Mouse (Mus musculus): ENCODE data around the gene Hscb. TPM values are rescaled to one million over a fixed set of nuclear protein-coding genes. Genes with fewer than 3 reads are reported as not detected.

Hscb gene
- polyA plus RNA-seq, 1 experiment: 31.3 TPM

DNA sequence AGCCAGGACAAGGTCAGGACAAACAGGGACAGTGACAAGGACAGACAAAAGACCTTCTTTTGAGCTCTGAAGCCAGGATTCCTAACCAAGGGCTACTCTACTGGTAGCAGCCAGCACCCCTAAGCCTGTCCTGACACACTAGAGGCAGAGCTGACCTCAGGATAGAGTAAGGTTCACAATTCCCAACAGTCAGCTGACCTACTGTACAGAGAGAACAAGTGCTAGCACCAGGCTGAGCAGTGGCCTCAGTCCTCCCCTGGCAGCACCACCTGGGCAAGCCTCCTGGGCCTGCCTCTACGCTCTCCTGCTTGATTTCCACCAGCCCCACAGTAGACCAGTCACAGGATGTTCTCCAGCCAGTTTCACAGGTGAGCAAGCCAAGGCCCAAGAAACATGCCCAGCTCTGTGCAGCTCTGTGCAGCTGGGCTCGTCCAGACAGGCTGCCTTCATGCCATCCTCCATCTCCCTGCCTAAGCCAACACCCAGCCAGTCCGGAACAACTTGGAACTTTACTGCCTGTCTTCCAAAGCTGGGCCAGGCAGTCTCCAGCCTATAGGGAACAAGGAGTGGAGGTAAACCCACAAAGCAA lies 38.4 kb downstream of the Hscb start:
- no peak overlapping the region for H3K4me3 ChIP-seq (ENCODE audit: insufficient read depth, low read depth, low read length)
- DNase-seq: peak; percentile 54
- H3K27me3 ChIP-seq (replicated peaks; ENCODE audit: control insufficient read depth, insufficient read depth, low read length): no peaks in the 10 kb centered on the region
- 57% methylated on average over 3 of the region's 3 CpGs for WGBS
- H3K27ac ChIP-seq (ENCODE audit: insufficient read depth, low read depth, low read length): no peak overlapping the region
- peaks cover 35% of the 10 kb centered on the region for H3K4me1 ChIP-seq (ENCODE audit: control insufficient read depth, insufficient read depth, low read length)
- no peak for TF ChIP-seq POLR2A (IDR thresholded peaks at IDR 0.05; ENCODE audit: low read depth, low read length)
- TF ChIP-seq CTCF (conservative IDR thresholded peaks at IDR 0.05; ENCODE audit: insufficient read depth, insufficient read length, low read depth, low read length): no peak
- H3K36me3 ChIP-seq (ENCODE audit: control insufficient read depth, insufficient read depth, low read length): no peaks in the 10 kb centered on the region

DNA sequence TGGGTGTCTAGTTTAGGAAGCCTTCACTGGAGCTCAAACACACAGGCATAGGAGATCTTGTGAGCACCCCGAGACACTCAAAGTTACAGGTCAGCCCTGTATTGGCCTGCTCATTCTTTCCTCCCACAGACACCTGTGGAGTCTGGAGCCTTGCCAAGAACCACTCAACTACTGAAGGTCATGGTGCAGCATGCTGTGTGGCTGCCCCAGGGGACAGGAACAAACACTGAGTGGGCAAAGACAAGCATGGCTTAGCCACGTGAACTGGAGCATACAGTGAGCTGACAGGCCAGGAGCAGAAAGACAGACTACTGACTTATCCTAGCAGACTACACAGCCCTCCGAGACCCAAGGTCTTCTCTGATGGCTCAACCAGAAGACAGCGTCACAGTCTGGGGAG lies 41.9 kb downstream of the Hscb start:
- 38% methylated on average over 4 of the region's 4 CpGs for WGBS
- TF ChIP-seq POLR2A (IDR thresholded peaks at IDR 0.05; ENCODE audit: low read depth, low read length) (no peak), CTCF (conservative IDR thresholded peaks at IDR 0.05; ENCODE audit: insufficient read depth, insufficient read length, low read depth, low read length) (no peak)

DNA sequence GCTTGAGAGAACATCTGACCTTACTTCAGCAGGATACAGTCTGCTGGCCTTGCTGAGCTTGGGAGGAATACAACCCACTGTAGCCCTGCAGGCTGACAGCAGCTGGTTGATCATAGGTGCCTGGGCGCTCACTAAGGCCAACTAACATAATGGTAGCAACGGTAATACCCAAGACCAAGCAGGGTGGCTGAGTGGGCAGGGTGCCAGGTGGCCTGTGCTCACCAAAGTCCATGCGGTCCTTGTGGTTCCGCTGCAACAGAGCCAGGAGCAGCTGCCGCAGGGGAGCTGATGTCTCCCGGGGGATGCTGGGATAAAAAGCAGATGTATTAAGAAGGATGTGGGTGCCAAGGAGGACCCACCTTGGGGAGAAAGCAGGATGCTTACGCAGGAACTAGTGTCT lies 45.2 kb downstream of the Hscb start:
- peak; percentile 71 for DNase-seq
- peaks cover 17% of the 10 kb centered on the region for H3K4me1 ChIP-seq (ENCODE audit: control insufficient read depth, insufficient read depth, low read length)
- H3K27me3 ChIP-seq (replicated peaks; ENCODE audit: control insufficient read depth, insufficient read depth, low read length): no peaks in the 10 kb centered on the region
- no peak for TF ChIP-seq POLR2A (IDR thresholded peaks at IDR 0.05; ENCODE audit: low read depth, low read length)
- TF ChIP-seq CTCF (conservative IDR thresholded peaks at IDR 0.05; ENCODE audit: insufficient read depth, insufficient read length, low read depth, low read length): no peak
- H3K4me3 ChIP-seq (ENCODE audit: insufficient read depth, low read depth, low read length): no peak overlapping the region
- WGBS: 62% methylated on average over 7 of the region's 7 CpGs
- H3K27ac ChIP-seq (ENCODE audit: insufficient read depth, low read depth, low read length): no peak overlapping the region
- peaks cover 3% of the 10 kb centered on the region for H3K36me3 ChIP-seq (ENCODE audit: control insufficient read depth, insufficient read depth, low read length)

More for the DNA sequence above, 41.9 kb downstream of the Hscb start:
- H3K27me3 ChIP-seq (replicated peaks; ENCODE audit: control insufficient read depth, insufficient read depth, low read length): no peaks in the 10 kb centered on the region
- peaks cover 35% of the 10 kb centered on the region for H3K4me1 ChIP-seq (ENCODE audit: control insufficient read depth, insufficient read depth, low read length)
- peak overlapping the region; percentile 15; the same call in 1 of the 2 replicates for H3K27ac ChIP-seq (ENCODE audit: insufficient read depth, low read depth, low read length)
- DNase-seq: peak; percentile 85
- no peak overlapping the region for H3K4me3 ChIP-seq (ENCODE audit: insufficient read depth, low read depth, low read length)
- peaks cover 2% of the 10 kb centered on the region; the same call in 1 of the 2 replicates for H3K36me3 ChIP-seq (ENCODE audit: control insufficient read depth, insufficient read depth, low read length)

DNA sequence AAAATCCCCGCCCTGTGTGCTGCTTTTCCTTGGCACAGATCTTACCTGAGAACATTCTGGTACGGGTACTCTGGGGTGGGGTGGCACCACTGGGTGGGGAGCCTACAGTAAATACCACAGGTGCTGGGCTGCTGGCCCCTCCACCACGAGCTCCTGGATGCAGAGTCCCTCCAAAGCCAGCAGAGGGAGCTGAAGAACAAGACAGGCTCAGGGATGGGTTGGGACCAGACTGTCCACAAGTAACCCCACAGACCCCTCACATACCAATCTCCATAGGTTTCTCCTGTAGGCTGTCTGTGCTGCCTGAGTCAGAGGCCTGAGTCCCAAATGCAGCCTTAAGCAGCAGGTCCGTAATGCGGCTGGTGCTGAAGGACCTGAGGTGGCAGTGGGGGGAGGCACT lies 50.9 kb downstream of the Hscb start:
- peaks cover 3% of the 10 kb centered on the region for H3K36me3 ChIP-seq (ENCODE audit: control insufficient read depth, insufficient read depth, low read length)
- H3K27ac ChIP-seq (ENCODE audit: insufficient read depth, low read depth, low read length): no peak overlapping the region
- WGBS: 62% methylated on average over 5 of the region's 5 CpGs
- peak; percentile 46 for DNase-seq
- H3K27me3 ChIP-seq (replicated peaks; ENCODE audit: control insufficient read depth, insufficient read depth, low read length): no peaks in the 10 kb centered on the region
- no peak overlapping the region for H3K4me3 ChIP-seq (ENCODE audit: insufficient read depth, low read depth, low read length)
- TF ChIP-seq POLR2A (IDR thresholded peaks at IDR 0.05; ENCODE audit: low read depth, low read length) (no peak), CTCF (conservative IDR thresholded peaks at IDR 0.05; ENCODE audit: insufficient read depth, insufficient read length, low read depth, low read length) (peak; percentile 77)
- no peaks in the 10 kb centered on the region for H3K4me1 ChIP-seq (ENCODE audit: control insufficient read depth, insufficient read depth, low read length)

DNA sequence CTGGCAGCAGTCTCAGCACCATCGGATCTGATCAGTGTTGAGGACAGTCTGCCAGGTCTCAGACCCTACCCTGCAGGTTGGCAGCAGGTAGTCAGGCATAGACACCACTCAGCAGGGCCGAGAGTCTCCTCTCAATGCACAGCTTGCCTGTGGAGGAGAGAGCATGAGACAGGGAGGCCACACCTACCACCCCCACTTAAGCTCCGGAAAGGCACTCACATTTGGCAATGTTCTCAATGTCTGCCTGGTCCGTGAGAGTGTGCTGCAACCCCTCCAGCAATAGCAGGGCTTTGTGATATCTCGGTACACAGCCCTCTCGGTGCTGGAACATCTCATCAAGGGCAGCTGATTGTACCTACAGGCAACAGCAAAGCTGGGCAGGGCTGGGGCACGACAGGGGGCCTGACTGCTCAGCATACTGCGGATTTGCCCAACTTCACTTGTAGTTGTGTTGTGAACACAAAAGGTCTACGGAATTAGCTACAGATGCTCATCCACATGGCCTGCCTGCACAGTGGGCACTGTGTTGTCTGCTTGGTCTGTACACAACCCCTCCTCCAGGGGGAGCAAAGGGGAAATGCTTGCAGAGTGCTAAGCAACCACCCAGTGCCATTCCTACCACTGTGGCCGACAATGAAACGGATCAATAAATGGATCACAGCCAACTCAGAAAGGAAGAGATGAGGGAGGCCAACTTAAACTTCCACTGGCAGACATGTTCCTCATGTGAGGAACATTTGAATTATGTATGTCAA lies 53.3 kb downstream of the Hscb start:
- Histone ChIP-seq H3K4me3 (ENCODE audit: insufficient read depth, low read depth, low read length) (no peak overlapping the region), H3K27me3 (replicated peaks; ENCODE audit: control insufficient read depth, insufficient read depth, low read length) (no peaks in the 10 kb centered on the region), H3K36me3 (ENCODE audit: control insufficient read depth, insufficient read depth, low read length) (peaks cover 2% of the 10 kb centered on the region; the same call in 1 of the 2 replicates), H3K4me1 (ENCODE audit: control insufficient read depth, insufficient read depth, low read length) (no peaks in the 10 kb centered on the region), H3K27ac (ENCODE audit: insufficient read depth, low read depth, low read length) (no peak overlapping the region)
- TF ChIP-seq POLR2A (IDR thresholded peaks at IDR 0.05; ENCODE audit: low read depth, low read length): no peak
- TF ChIP-seq CTCF (conservative IDR thresholded peaks at IDR 0.05; ENCODE audit: insufficient read depth, insufficient read length, low read depth, low read length): peak; percentile 52
- no peak for DNase-seq
- 87% methylated on average over 11 of the region's 11 CpGs for WGBS

DNA sequence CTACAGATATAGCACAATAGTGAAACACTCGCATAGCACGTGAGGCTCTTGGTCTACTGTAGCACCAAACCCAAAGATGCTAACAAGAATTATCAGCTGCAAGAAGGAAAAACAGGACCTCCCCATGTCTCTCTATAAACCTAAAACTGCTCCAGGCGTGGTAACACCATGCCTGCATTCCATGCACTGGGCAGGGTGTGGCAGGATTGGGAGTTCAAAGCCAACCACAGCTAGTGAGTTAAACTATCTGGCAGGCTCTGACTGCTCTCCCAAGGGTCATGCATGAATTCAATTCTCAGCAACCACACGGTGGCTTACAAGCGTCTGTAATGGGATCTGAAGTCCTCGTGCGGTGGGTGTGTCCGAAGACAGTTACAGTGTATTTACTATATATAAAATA lies 56.4 kb downstream of the Hscb start:
- Histone ChIP-seq H3K4me1 (ENCODE audit: control insufficient read depth, insufficient read depth, low read length) (peaks cover 3% of the 10 kb centered on the region; the same call in 1 of the 2 replicates), H3K4me3 (ENCODE audit: insufficient read depth, low read depth, low read length) (no peak overlapping the region), H3K27ac (ENCODE audit: insufficient read depth, low read depth, low read length) (no peak overlapping the region), H3K27me3 (replicated peaks; ENCODE audit: control insufficient read depth, insufficient read depth, low read length) (no peaks in the 10 kb centered on the region), H3K36me3 (ENCODE audit: control insufficient read depth, insufficient read depth, low read length) (no peaks in the 10 kb centered on the region)
- TF ChIP-seq POLR2A (IDR thresholded peaks at IDR 0.05; ENCODE audit: low read depth, low read length): no peak
- no peak for TF ChIP-seq CTCF (conservative IDR thresholded peaks at IDR 0.05; ENCODE audit: insufficient read depth, insufficient read length, low read depth, low read length)
- no peak for DNase-seq
- 60% methylated on average over 8 of the region's 8 CpGs for WGBS

DNA sequence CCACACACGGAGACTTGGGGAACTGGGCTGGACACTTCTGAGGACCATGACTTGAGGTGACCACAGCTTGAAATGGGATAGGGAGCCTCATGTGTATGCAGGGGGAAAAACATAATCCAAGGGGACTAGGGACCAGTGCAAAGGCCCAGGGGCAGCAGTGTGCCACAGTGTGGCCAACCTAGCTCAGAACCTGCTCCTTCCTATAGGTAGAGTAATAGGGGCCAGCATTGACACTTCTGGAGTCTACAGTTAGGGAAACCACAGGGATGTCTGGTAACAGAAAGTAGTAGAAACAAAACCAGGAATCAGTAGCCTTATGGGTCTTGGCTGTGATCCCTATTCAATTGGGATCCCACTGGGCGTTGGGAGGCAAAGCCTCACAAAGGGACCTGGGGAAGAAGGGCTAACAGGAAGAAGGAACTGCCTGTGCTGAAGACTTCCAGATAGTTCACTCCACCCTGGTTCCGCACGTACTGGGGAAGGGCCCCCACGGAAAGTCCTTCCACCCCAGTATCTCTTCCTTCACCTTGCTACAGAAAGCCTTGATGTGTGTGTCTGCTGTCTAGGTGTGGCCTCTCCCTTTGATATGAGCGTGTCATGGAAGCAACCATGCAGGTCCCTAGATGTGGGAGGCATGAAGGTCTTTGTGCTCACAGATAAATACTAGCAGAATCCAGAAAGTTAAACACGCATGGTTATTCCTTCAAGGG lies 57.9 kb downstream of the Hscb start:
- no peak for DNase-seq
- WGBS: 77% methylated on average over 7 of the region's 7 CpGs
- TF ChIP-seq CTCF (conservative IDR thresholded peaks at IDR 0.05; ENCODE audit: insufficient read depth, insufficient read length, low read depth, low read length): no peak
- TF ChIP-seq POLR2A (IDR thresholded peaks at IDR 0.05; ENCODE audit: low read depth, low read length): no peak
- H3K27ac ChIP-seq (ENCODE audit: insufficient read depth, low read depth, low read length): no peak overlapping the region
- H3K36me3 ChIP-seq (ENCODE audit: control insufficient read depth, insufficient read depth, low read length): no peaks in the 10 kb centered on the region
- H3K27me3 ChIP-seq (replicated peaks; ENCODE audit: control insufficient read depth, insufficient read depth, low read length): no peaks in the 10 kb centered on the region
- H3K4me1 ChIP-seq (ENCODE audit: control insufficient read depth, insufficient read depth, low read length): peaks cover 3% of the 10 kb centered on the region; the same call in 1 of the 2 replicates
- no peak overlapping the region for H3K4me3 ChIP-seq (ENCODE audit: insufficient read depth, low read depth, low read length)
